Mouse (Mus musculus) kidney, postnatal 4 days (tissue): ENCODE measurements around the gene Kbtbd8.

Experiments used
- DNase-seq, 2 experiments: peaks; one replicate each; pipeline ENCODE4 v3.0.0; 2021; ENCODE audit warnings: mixed read lengths in 2 of 2

Kbtbd8 gene

GRCm38 (mm10) chr6:95174311-95175143 lies 57.5 kb downstream of the Kbtbd8 start:
- no peak for DNase-seq
